Mouse (Mus musculus): ENCODE measurements around the gene Olfr506. TPM values are rescaled to one million over a fixed set of nuclear protein-coding genes. Genes with fewer than 3 reads are reported as not detected.
"Not testable (repeated sequence)": the region's sequence is repeated elsewhere in the genome, so short reads cannot be mapped to it uniquely, and the experiment has no call there.

Gene Olfr506
- not detected in 2 replicates for total RNA-seq (2014; fragmentation: Nextera tagmentation)
- total RNA-seq (2017): not detected in 2 replicates

GRCm38 (mm10) chr7:108610487-108610886 is at the start of gene Olfr506:
Olfr506 (plus strand) TSS chr7:108610787.
- ATAC-seq (replicated peaks; ENCODE audit: poor library complexity, severe bottlenecking): no peak

- ATAC-seq (replicated peaks; ENCODE audit: poor library complexity, severe bottlenecking): no peak
These were observed 44.9 kb upstream of the Olfr506 start, which contains the start of gene Olfr504 for GRCm38 (mm10) chr7:108565693-108566092. Olfr504 (minus strand) TSS chr7:108565793.

GRCm38 (mm10) chr7:108589797-108590196 is 20.8 kb upstream of the Olfr506 start:
- ATAC-seq (replicated peaks; ENCODE audit: poor library complexity, severe bottlenecking): no peak

- not testable (repeated sequence) for ATAC-seq (replicated peaks; ENCODE audit: poor library complexity, severe bottlenecking)
These were observed 8.7 kb upstream of the Olfr506 start for GRCm38 (mm10) chr7:108601916-108602315.

GRCm38 (mm10) chr7:108614110-108614509 is 3.5 kb downstream of the Olfr506 start:
- ATAC-seq (replicated peaks; ENCODE audit: poor library complexity, severe bottlenecking): no peak

GRCm38 (mm10) chr7:108616781-108617180 is 6.2 kb downstream of the Olfr506 start:
- ATAC-seq (replicated peaks; ENCODE audit: poor library complexity, severe bottlenecking): not testable (repeated sequence)

- ATAC-seq (replicated peaks; ENCODE audit: poor library complexity, severe bottlenecking): no peak
These were observed 10.9 kb downstream of the Olfr506 start, which contains the start of gene Olfr507 for GRCm38 (mm10) chr7:108621514-108621913. Olfr507 (plus strand) TSS chr7:108621814.

GRCm38 (mm10) chr7:108629694-108630093 is 19.1 kb downstream of the Olfr506 start, which contains the start of gene Olfr508:
Olfr508 (plus strand) TSS chr7:108629994.
- ATAC-seq (replicated peaks; ENCODE audit: poor library complexity, severe bottlenecking): no peak

GRCm38 (mm10) chr7:108651806-108652205 is 41.2 kb downstream of the Olfr506 start, which contains the start of gene Olfr509:
Olfr509 (minus strand) TSS chr7:108651906.
- no peak for ATAC-seq (replicated peaks; ENCODE audit: poor library complexity, severe bottlenecking)

- ATAC-seq (replicated peaks; ENCODE audit: poor library complexity, severe bottlenecking): no peak
These were observed 51.8 kb downstream of the Olfr506 start for GRCm38 (mm10) chr7:108662419-108662818.

Other genes with a start within 250 kb of the Olfr506 start
- not detected in 2 replicates for gene Olfr494, start 245.5 kb upstream of the Olfr506 start, total RNA-seq (2014; fragmentation: Nextera tagmentation)
- gene Olfr494, start 245.5 kb upstream of the Olfr506 start, total RNA-seq (2017): not detected in 2 replicates
- gene Olfr495, start 217.6 kb upstream of the Olfr506 start, total RNA-seq (2014; fragmentation: Nextera tagmentation): not detected in 2 replicates
- not detected in 2 replicates for gene Olfr495, start 217.6 kb upstream of the Olfr506 start, total RNA-seq (2017)
- gene Olfr497, start 190.4 kb upstream of the Olfr506 start, total RNA-seq (2014; fragmentation: Nextera tagmentation): not detected in 2 replicates
- gene Olfr497, start 190.4 kb upstream of the Olfr506 start, total RNA-seq (2017): not detected in 2 replicates
- gene Olfr498, start 145.5 kb upstream of the Olfr506 start, total RNA-seq (2014; fragmentation: Nextera tagmentation): not detected in 2 replicates
- gene Olfr498, start 145.5 kb upstream of the Olfr506 start, total RNA-seq (2017): not detected in 2 replicates
- gene Olfr502, start 85.7 kb upstream of the Olfr506 start, total RNA-seq (2014; fragmentation: Nextera tagmentation): not detected in 2 replicates
- not detected in 2 replicates for gene Olfr502, start 85.7 kb upstream of the Olfr506 start, total RNA-seq (2017)
- not detected in 2 replicates for gene Olfr503, start 66.3 kb upstream of the Olfr506 start, total RNA-seq (2014; fragmentation: Nextera tagmentation)
- not detected in 2 replicates for gene Olfr503, start 66.3 kb upstream of the Olfr506 start, total RNA-seq (2017)
- gene Olfr504, start 45.0 kb upstream of the Olfr506 start, total RNA-seq (2014; fragmentation: Nextera tagmentation): not detected in 2 replicates
- not detected in 2 replicates for gene Olfr504, start 45.0 kb upstream of the Olfr506 start, total RNA-seq (2017)
- not detected in 2 replicates for gene Olfr507, start 11.0 kb downstream of the Olfr506 start, total RNA-seq (2014; fragmentation: Nextera tagmentation)
- not detected in 2 replicates for gene Olfr507, start 11.0 kb downstream of the Olfr506 start, total RNA-seq (2017)
- gene Olfr508, start 19.2 kb downstream of the Olfr506 start, total RNA-seq (2014; fragmentation: Nextera tagmentation): not detected in 2 replicates
- gene Olfr508, start 19.2 kb downstream of the Olfr506 start, total RNA-seq (2017): not detected in 2 replicates
- gene Olfr509, start 41.1 kb downstream of the Olfr506 start, total RNA-seq (2014; fragmentation: Nextera tagmentation): not detected in 2 replicates
- gene Olfr509, start 41.1 kb downstream of the Olfr506 start, total RNA-seq (2017): not detected in 2 replicates
- not detected in 2 replicates for gene Olfr510, start 55.6 kb downstream of the Olfr506 start, total RNA-seq (2014; fragmentation: Nextera tagmentation)
- not detected in 2 replicates for gene Olfr510, start 55.6 kb downstream of the Olfr506 start, total RNA-seq (2017)
- not detected in 2 replicates for gene Olfr512, start 102.5 kb downstream of the Olfr506 start, total RNA-seq (2014; fragmentation: Nextera tagmentation)
- not detected in 2 replicates for gene Olfr512, start 102.5 kb downstream of the Olfr506 start, total RNA-seq (2017)
- gene Olfr513, start 140.2 kb downstream of the Olfr506 start, total RNA-seq (2014; fragmentation: Nextera tagmentation): not detected in 2 replicates
- not detected in 2 replicates for gene Olfr513, start 140.2 kb downstream of the Olfr506 start, total RNA-seq (2017)
- not detected in 2 replicates for gene Olfr514, start 215.2 kb downstream of the Olfr506 start, total RNA-seq (2014; fragmentation: Nextera tagmentation)
- gene Olfr514, start 215.2 kb downstream of the Olfr506 start, total RNA-seq (2017): not detected in 2 replicates
- gene Olfr516, start 239.7 kb downstream of the Olfr506 start, total RNA-seq (2014; fragmentation: Nextera tagmentation): not detected in 2 replicates
- gene Olfr516, start 239.7 kb downstream of the Olfr506 start, total RNA-seq (2017): not detected in 2 replicates

Measured in granulocyte monocyte progenitor cell, adult 5-6 weeks (primary cell).